Mouse (Mus musculus) thymus, adult 2 months (tissue): ENCODE results near the gene Prpf6. TPM values are rescaled to one million over a fixed set of nuclear protein-coding genes. Genes with fewer than 3 reads are reported as not detected.

ENCODE experiments used
- DNase-seq: peaks from one replicate; pipeline ENCODE4 v3.0.0; 2021
- H3K27ac ChIP-seq: fragments of 200-500 bp; 2 replicates; pipeline ENCODE4 v1.5.1; 2012; ENCODE audit warnings: low read length, control low read depth; ENCODE audit not compliant: control insufficient read depth, insufficient read depth
- H3K27me3 ChIP-seq: fragments of 200-500 bp; 2 replicates; pipeline ENCODE4 v1.6.1; 2012; ENCODE audit warnings: mild to moderate bottlenecking, low read length, moderate library complexity, mixed read lengths; ENCODE audit not compliant: control insufficient read depth, insufficient read depth
- H3K36me3 ChIP-seq: fragments of 200-500 bp; 2 replicates; pipeline ENCODE4 v1.6.1; 2012; ENCODE audit warnings: mild to moderate bottlenecking, low read length, moderate library complexity; ENCODE audit not compliant: control insufficient read depth, insufficient read depth
- H3K4me1 ChIP-seq: fragments of 200-500 bp; replicated peaks from 2 replicates; pipeline ENCODE4 v1.6.1; 2012; ENCODE audit warnings: low read length; ENCODE audit not compliant: control insufficient read depth, insufficient read depth
- H3K4me3 ChIP-seq: fragments of 200-500 bp; 2 replicates; pipeline ENCODE4 v1.5.1; 2012; ENCODE audit warnings: mild to moderate bottlenecking, low read length, control low read depth, moderate library complexity; ENCODE audit not compliant: control insufficient read depth, insufficient read depth
- CTCF ChIP-seq: fragments of 200-500 bp; IDR thresholded peaks from 2 replicates; pipeline ENCODE4 v1.5.1; 2012; ENCODE audit warnings: mild to moderate bottlenecking, control low read depth, low read length, moderate library complexity, borderline replicate concordance; ENCODE audit not compliant: control insufficient read depth, poor library complexity, insufficient read depth; ENCODE audit errors: extremely low read depth
- POLR2A ChIP-seq: fragments of 200-500 bp; IDR thresholded peaks from 2 replicates; pipeline ENCODE4 v1.6.1; 2012; ENCODE audit warnings: mild to moderate bottlenecking, low read length, control low read depth, moderate library complexity; ENCODE audit not compliant: control insufficient read depth, poor library complexity, insufficient read depth; ENCODE audit errors: extremely low read depth
- WGBS: fragments of 180-500 bp; shearing (Covaris S2); methylation state at CpG from one replicate; pipeline ENCODE4 v1.1.7; 2018; 5-methylcytosine and 5-hydroxymethylcytosine counted together
- polyA plus RNA-seq: library from polyadenylated mRNA; depleted of rRNA; stranded (reverse); fragments of >200 nt; gene quantifications from 2 replicates; pipeline ENCODE4 v1.2.3, GENCODE M21; 2012

Prpf6 gene
- polyA plus RNA-seq, 1 experiment = 22.2 TPM

GRCm38 (mm10) chr2:181574921-181575545, 16.6 kb upstream of the Prpf6 start:
- WGBS = 98% methylated on average over 7 of the region's 7 CpGs
- TF ChIP-seq CTCF = no peak
- TF ChIP-seq POLR2A = no peak
- Histone ChIP-seq H3K4me3 (no peak overlapping the region), H3K27me3 (no peaks in the 10 kb centered on the region), H3K4me1 (0 out of 2 replicates have a peak, but pooled peaks cover 3% of the 10 kb centered on the region), H3K36me3 (no peaks in the 10 kb centered on the region), H3K27ac (no peak overlapping the region)
- no peak for DNase-seq

GRCm38 (mm10) chr2:181576613-181577012, 15.1 kb upstream of the Prpf6 start:
- H3K36me3 ChIP-seq = no peaks in the 10 kb centered on the region
- peaks cover 9% of the 10 kb centered on the region for H3K4me1 ChIP-seq
- DNase-seq = no peak
- WGBS = 99% methylated on average over 2 of the region's 2 CpGs
- no peaks in the 10 kb centered on the region for H3K27me3 ChIP-seq
- TF ChIP-seq CTCF (no peak), POLR2A (no peak)
- H3K27ac ChIP-seq = no peak overlapping the region
- H3K4me3 ChIP-seq = no peak overlapping the region

GRCm38 (mm10) chr2:181577126-181577525, 14.5 kb upstream of the Prpf6 start:
- WGBS = 94% methylated on average over 2 of the region's 2 CpGs
- peaks cover 9% of the 10 kb centered on the region for H3K4me1 ChIP-seq
- no peaks in the 10 kb centered on the region for H3K27me3 ChIP-seq
- no peak for DNase-seq
- TF ChIP-seq CTCF = no peak
- TF ChIP-seq POLR2A = no peak
- H3K27ac ChIP-seq = no peak overlapping the region
- H3K36me3 ChIP-seq = no peaks in the 10 kb centered on the region
- H3K4me3 ChIP-seq = no peak overlapping the region

- peaks cover 12% of the 10 kb centered on the region for H3K4me1 ChIP-seq
- no peak overlapping the region for H3K4me3 ChIP-seq
- WGBS = 53% methylated on average over 7 of the region's 7 CpGs
- no peak overlapping the region for H3K27ac ChIP-seq
- H3K36me3 ChIP-seq = no peaks in the 10 kb centered on the region
- DNase-seq = no peak
- TF ChIP-seq CTCF (no peak), POLR2A (no peak)
- no peaks in the 10 kb centered on the region for H3K27me3 ChIP-seq
Observed at GRCm38 (mm10) chr2:181577981-181578581, 13.6 kb upstream of the Prpf6 start.

GRCm38 (mm10) chr2:181578790-181579618, 12.7 kb upstream of the Prpf6 start:
- Histone ChIP-seq H3K4me3 (no peak overlapping the region), H3K27ac (no peak overlapping the region)
- WGBS = 94% methylated on average over 5 of the region's 5 CpGs

GRCm38 (mm10) chr2:181579681-181580080, 12.0 kb upstream of the Prpf6 start:
- no peak overlapping the region for H3K27ac ChIP-seq
- peaks cover 12% of the 10 kb centered on the region for H3K4me1 ChIP-seq
- H3K27me3 ChIP-seq = no peaks in the 10 kb centered on the region
- TF ChIP-seq POLR2A = no peak
- TF ChIP-seq CTCF = no peak
- WGBS = 92% methylated on average over 1 of the region's 1 CpGs
- H3K36me3 ChIP-seq = no peaks in the 10 kb centered on the region
- no peak for DNase-seq
- no peak overlapping the region for H3K4me3 ChIP-seq

More at GRCm38 (mm10) chr2:181578790-181579618, 12.7 kb upstream of the Prpf6 start:
- H3K27me3 ChIP-seq = no peaks in the 10 kb centered on the region
- H3K36me3 ChIP-seq = no peaks in the 10 kb centered on the region
- TF ChIP-seq CTCF = no peak
- no peak for TF ChIP-seq POLR2A
- no peak for DNase-seq
- peaks cover 12% of the 10 kb centered on the region for H3K4me1 ChIP-seq
